Mouse (Mus musculus) liver, embryonic 13.5 days (tissue): ENCODE results near the gene Gpm6b. TPM values are rescaled to one million over a fixed set of nuclear protein-coding genes. Genes with fewer than 3 reads are reported as not detected.

ENCODE experiments used
- ATAC-seq: fragments of 200-750 bp; cut with Nextera tagmentation; 2 replicates; pipeline ENCODE4 v1.8.0; 2017; ENCODE audit warnings: low read depth, mild to moderate bottlenecking, moderate number of reproducible peaks, moderate library complexity
- DNase-seq: peaks from one replicate; pipeline ENCODE4 v3.0.0; 2022
- H3K27ac ChIP-seq: fragments of 300-500 bp; sonication (generic); 2 replicates; pipeline ENCODE4 v1.5.1; 2015; ENCODE audit warnings: moderate library complexity, mild to moderate bottlenecking, inconsistent platforms
- H3K27me3 ChIP-seq: fragments of 300-500 bp; sonication (generic); 2 replicates; pipeline ENCODE4 v1.6.1; 2015; ENCODE audit warnings: mild to moderate bottlenecking, inconsistent platforms
- H3K36me3 ChIP-seq: fragments of 300-500 bp; sonication (generic); 2 replicates; pipeline ENCODE4 v1.6.1; 2015; ENCODE audit warnings: mild to moderate bottlenecking, inconsistent platforms
- H3K4me1 ChIP-seq: fragments of 300-500 bp; sonication (generic); replicated peaks from 2 replicates; pipeline ENCODE4 v1.6.1; 2015; ENCODE audit warnings: inconsistent platforms
- H3K4me2 ChIP-seq: fragments of 300-500 bp; sonication (generic); 2 replicates; pipeline ENCODE4 v1.6.1; 2015; ENCODE audit warnings: inconsistent platforms, mild to moderate bottlenecking, moderate library complexity
- H3K4me3 ChIP-seq: fragments of 300-500 bp; sonication (generic); replicated peaks from 2 replicates; pipeline ENCODE4 v1.5.1; 2015; ENCODE audit warnings: mild to moderate bottlenecking, inconsistent platforms
- H3K9ac ChIP-seq: fragments of 300-500 bp; sonication (generic); 2 replicates; pipeline ENCODE4 v1.6.1; 2015; ENCODE audit warnings: mild to moderate bottlenecking, inconsistent platforms
- H3K9me3 ChIP-seq: fragments of 300-500 bp; sonication (generic); replicated peaks from 2 replicates; pipeline ENCODE4 v1.6.1; 2016; ENCODE audit warnings: inconsistent platforms
- WGBS: fragments of 180-500 bp; shearing (Covaris S2); methylation state at CpG from one replicate; pipeline ENCODE4 v1.1.7; 2015; ENCODE audit not compliant: insufficient replicate concordance; 5-methylcytosine and 5-hydroxymethylcytosine counted together
- polyA plus RNA-seq: library from polyadenylated mRNA; unstranded; fragments of >200 nt; fragmentation: Nextera tagmentation; extraction: Ambion mirVana; gene quantifications from 2 replicates; pipeline ENCODE4 v1.2.1, GENCODE M21; 2015

Gene Gpm6b
- polyA plus RNA-seq = 2.4 and 2.7 TPM in 2 replicates

- DNase-seq (no peak), ATAC-seq (peak; percentile 55)
- no peak within 1 kb of the TSS for H3K27ac ChIP-seq
- H3K27me3 ChIP-seq = peaks cover 43% of the 10 kb centered on the region
- H3K4me1 ChIP-seq = no peaks in the 10 kb centered on the region
- WGBS = 20% methylated on average over 60 of the region's 63 CpGs
- no peaks in the 10 kb centered on the region for H3K36me3 ChIP-seq
- peak within 1 kb of the TSS; percentile 63 for H3K4me2 ChIP-seq
- peak within 1 kb of the TSS; percentile 45 for H3K4me3 ChIP-seq
- no peaks in the 10 kb centered on the region for H3K9me3 ChIP-seq
- H3K9ac ChIP-seq = no peak within 1 kb of the TSS
These were observed at the start of gene Gpm6b for GRCm38 (mm10) chrX:166238831-166239460. Gpm6b (plus strand) TSS chrX:166238911.

- no peaks in the 10 kb centered on the region for H3K4me1 ChIP-seq
- H3K9ac ChIP-seq = no peak overlapping the region
- H3K9me3 ChIP-seq = no peaks in the 10 kb centered on the region
- no peak overlapping the region for H3K4me2 ChIP-seq
- no peak overlapping the region for H3K27ac ChIP-seq
- DNase-seq (no peak), ATAC-seq (peak; percentile 78)
- H3K27me3 ChIP-seq = no peaks in the 10 kb centered on the region
- H3K4me3 ChIP-seq = no peak overlapping the region
- no peaks in the 10 kb centered on the region for H3K36me3 ChIP-seq
These were observed 42.4 kb upstream of the Gpm6b start for GRCm38 (mm10) chrX:166196327-166196726.

- Histone ChIP-seq H3K9me3 (no peaks in the 10 kb centered on the region), H3K4me3 (no peak overlapping the region), H3K4me2 (no peak overlapping the region), H3K9ac (no peak overlapping the region), H3K4me1 (no peaks in the 10 kb centered on the region), H3K27me3 (no peaks in the 10 kb centered on the region), H3K27ac (no peak overlapping the region), H3K36me3 (no peaks in the 10 kb centered on the region)
- ATAC-seq = no peak
- DNase-seq = no peak
- WGBS = 66% methylated on average over 2 of the region's 2 CpGs
These were observed 40.4 kb upstream of the Gpm6b start for GRCm38 (mm10) chrX:166198266-166198665.

- H3K27ac ChIP-seq = no peak overlapping the region
- H3K9me3 ChIP-seq = no peaks in the 10 kb centered on the region
- H3K9ac ChIP-seq = no peak overlapping the region
These were observed 38.9 kb upstream of the Gpm6b start for GRCm38 (mm10) chrX:166199812-166200211.

GRCm38 (mm10) chrX:166214576-166214975, 24.1 kb upstream of the Gpm6b start:
- H3K27me3 ChIP-seq = 0 out of 2 replicates have a peak, but pooled peaks cover 7% of the 10 kb centered on the region
- H3K36me3 ChIP-seq = no peaks in the 10 kb centered on the region
- H3K9me3 ChIP-seq = no peaks in the 10 kb centered on the region
- H3K4me1 ChIP-seq = no peaks in the 10 kb centered on the region
- ATAC-seq = no peak
- no peak overlapping the region for H3K27ac ChIP-seq
- no peak for DNase-seq
- 70% methylated on average over 2 of the region's 2 CpGs for WGBS
- no peak overlapping the region for H3K9ac ChIP-seq
- H3K4me3 ChIP-seq = no peak overlapping the region
- no peak overlapping the region for H3K4me2 ChIP-seq

More at GRCm38 (mm10) chrX:166199812-166200211, 38.9 kb upstream of the Gpm6b start:
- no peaks in the 10 kb centered on the region for H3K36me3 ChIP-seq
- H3K27me3 ChIP-seq = no peaks in the 10 kb centered on the region
- DNase-seq (no peak), ATAC-seq (no peak)
- no peaks in the 10 kb centered on the region for H3K4me1 ChIP-seq
- H3K4me2 ChIP-seq = no peak overlapping the region
- no peak overlapping the region for H3K4me3 ChIP-seq

- no peak for ATAC-seq
These were observed 22.5 kb upstream of the Gpm6b start for GRCm38 (mm10) chrX:166216248-166216647.

GRCm38 (mm10) chrX:166216720-166217119, 22.0 kb upstream of the Gpm6b start:
- ATAC-seq (no peak), DNase-seq (no peak)
- 64% methylated on average over 8 of the region's 8 CpGs for WGBS
- Histone ChIP-seq H3K9ac (no peak overlapping the region), H3K27ac (no peak overlapping the region), H3K36me3 (no peaks in the 10 kb centered on the region), H3K4me2 (no peak overlapping the region), H3K27me3 (0 out of 2 replicates have a peak, but pooled peaks cover 7% of the 10 kb centered on the region), H3K4me3 (no peak overlapping the region), H3K4me1 (no peaks in the 10 kb centered on the region), H3K9me3 (no peaks in the 10 kb centered on the region)

More at GRCm38 (mm10) chrX:166216248-166216647, 22.5 kb upstream of the Gpm6b start:
- 61% methylated on average over 6 of the region's 6 CpGs for WGBS
- Histone ChIP-seq H3K9ac (no peak overlapping the region), H3K4me3 (no peak overlapping the region), H3K27ac (no peak overlapping the region), H3K9me3 (no peaks in the 10 kb centered on the region), H3K36me3 (no peaks in the 10 kb centered on the region), H3K27me3 (0 out of 2 replicates have a peak, but pooled peaks cover 7% of the 10 kb centered on the region), H3K4me2 (no peak overlapping the region), H3K4me1 (no peaks in the 10 kb centered on the region)
- no peak for DNase-seq

GRCm38 (mm10) chrX:166219331-166219730, 19.4 kb upstream of the Gpm6b start:
- Histone ChIP-seq H3K27ac (no peak overlapping the region), H3K36me3 (no peaks in the 10 kb centered on the region), H3K9me3 (no peaks in the 10 kb centered on the region), H3K4me2 (no peak overlapping the region), H3K4me1 (no peaks in the 10 kb centered on the region), H3K9ac (no peak overlapping the region), H3K27me3 (0 out of 2 replicates have a peak, but pooled peaks cover 3% of the 10 kb centered on the region), H3K4me3 (no peak overlapping the region)
- DNase-seq (no peak), ATAC-seq (no peak)
- whole genome bisulfite sequencing = 25% methylated on average over 5 of the region's 5 CpGs

- no peak for ATAC-seq
- no peaks in the 10 kb centered on the region for H3K9me3 ChIP-seq
- no peak overlapping the region for H3K27ac ChIP-seq
- no peaks in the 10 kb centered on the region for H3K27me3 ChIP-seq
- WGBS = 62% methylated on average over 5 of the region's 5 CpGs
- no peak for DNase-seq
- H3K4me3 ChIP-seq = no peak overlapping the region
- no peak overlapping the region for H3K4me2 ChIP-seq
- no peak overlapping the region for H3K9ac ChIP-seq
- no peaks in the 10 kb centered on the region for H3K4me1 ChIP-seq
- no peaks in the 10 kb centered on the region for H3K36me3 ChIP-seq
These were observed 11.9 kb upstream of the Gpm6b start for GRCm38 (mm10) chrX:166226856-166227255.

- WGBS = 41% methylated on average over 3 of the region's 3 CpGs
- no peak for DNase-seq
These were observed 9.0 kb upstream of the Gpm6b start for GRCm38 (mm10) chrX:166229750-166230149.

GRCm38 (mm10) chrX:166230515-166231267, 8.0 kb upstream of the Gpm6b start:
- Histone ChIP-seq H3K4me2 (no peak overlapping the region), H3K27ac (no peak overlapping the region), H3K4me3 (no peak overlapping the region), H3K27me3 (no peaks in the 10 kb centered on the region), H3K36me3 (no peaks in the 10 kb centered on the region), H3K9ac (no peak overlapping the region), H3K4me1 (no peaks in the 10 kb centered on the region), H3K9me3 (no peaks in the 10 kb centered on the region)
- DNase-seq = no peak
- 58% methylated on average over 6 of the region's 6 CpGs for WGBS
- ATAC-seq = no peak

More at GRCm38 (mm10) chrX:166229750-166230149, 9.0 kb upstream of the Gpm6b start:
- H3K4me3 ChIP-seq = no peak overlapping the region
- H3K9me3 ChIP-seq = no peaks in the 10 kb centered on the region
- ATAC-seq = no peak
- H3K27me3 ChIP-seq = no peaks in the 10 kb centered on the region
- no peak overlapping the region for H3K9ac ChIP-seq
- H3K4me1 ChIP-seq = no peaks in the 10 kb centered on the region
- H3K27ac ChIP-seq = no peak overlapping the region
- no peak overlapping the region for H3K4me2 ChIP-seq
- no peaks in the 10 kb centered on the region for H3K36me3 ChIP-seq

- no peaks in the 10 kb centered on the region for H3K9me3 ChIP-seq
- DNase-seq (no peak), ATAC-seq (no peak)
- H3K27me3 ChIP-seq = peaks cover 43% of the 10 kb centered on the region
- H3K4me3 ChIP-seq = no peak overlapping the region
- WGBS = 31% methylated on average over 2 of the region's 2 CpGs
- H3K9ac ChIP-seq = no peak overlapping the region
- H3K36me3 ChIP-seq = no peaks in the 10 kb centered on the region
- H3K4me2 ChIP-seq = no peak overlapping the region
- H3K4me1 ChIP-seq = no peaks in the 10 kb centered on the region
- H3K27ac ChIP-seq = no peak overlapping the region
These were observed 2.6 kb upstream of the Gpm6b start for GRCm38 (mm10) chrX:166236131-166236530.
